Mouse (Mus musculus): ENCODE data around the gene Dnttip1.

GRCm38 (mm10) chr2:164783926-164784581 lies 38.3 kb downstream of the Dnttip1 start:
- TF ChIP-seq GATA1 (IDR thresholded peaks at IDR 0.05; ENCODE audit: low read length) (no peak), TAL1 (IDR thresholded peaks at IDR 0.05; ENCODE audit: low read length) (no peak)

All from erythroblast, embryonic 14.5 days (primary cell).